Mouse (Mus musculus): ENCODE measurements at regions not wholly inside any gene's neighbourhood (a gene's known extent, or its start where the extent isn't known, plus 50 kb on each side); places are given as distances from the start of the nearest gene placed in this dataset.

GRCm38 (mm10) chr9:51518376-51518775, 189.7 kb upstream of the 1810046K07Rik start:
- no peak for DNase-seq (ENCODE audit: low spot score)

- no peak for DNase-seq (ENCODE audit: low spot score)
Measured at GRCm38 (mm10) chr9:51523471-51523870, 194.8 kb upstream of the 1810046K07Rik start.

- no peak for DNase-seq (ENCODE audit: low spot score)
Measured at GRCm38 (mm10) chr9:51525906-51526305, 197.2 kb upstream of the 1810046K07Rik start.

- DNase-seq (ENCODE audit: low spot score) = no peak
Measured at GRCm38 (mm10) chr9:51538894-51539293, 210.2 kb upstream of the 1810046K07Rik start.

- DNase-seq (ENCODE audit: low spot score) = no peak
Measured at GRCm38 (mm10) chr9:51541940-51542339, 213.2 kb upstream of the 1810046K07Rik start.

GRCm38 (mm10) chr9:51572040-51572439, 193.1 kb upstream of the Arhgap20 start:
- no peak for DNase-seq (ENCODE audit: low spot score)

- no peak for DNase-seq (ENCODE audit: low spot score)
Measured at GRCm38 (mm10) chr9:51581601-51582000, 183.5 kb upstream of the Arhgap20 start.

- no peak for DNase-seq (ENCODE audit: low spot score)
Measured at GRCm38 (mm10) chr9:51593707-51594106, 171.4 kb upstream of the Arhgap20 start.

GRCm38 (mm10) chr9:51598706-51599105, 166.4 kb upstream of the Arhgap20 start:
- no peak for DNase-seq (ENCODE audit: low spot score)

- no peak for DNase-seq (ENCODE audit: low spot score)
Measured at GRCm38 (mm10) chr9:51608158-51608557, 157.0 kb upstream of the Arhgap20 start.

- no peak for DNase-seq (ENCODE audit: low spot score)
Measured at GRCm38 (mm10) chr9:51608697-51609456, 156.3 kb upstream of the Arhgap20 start.

- DNase-seq (ENCODE audit: low spot score) = no peak
Measured at GRCm38 (mm10) chr9:51626156-51626555, 139.0 kb upstream of the Arhgap20 start.

- no peak for DNase-seq (ENCODE audit: low spot score)
Measured at GRCm38 (mm10) chr9:51636097-51636496, 129.0 kb upstream of the Arhgap20 start.

- DNase-seq (ENCODE audit: low spot score) = no peak
Measured at GRCm38 (mm10) chr9:51636559-51637127, 128.5 kb upstream of the Arhgap20 start.

GRCm38 (mm10) chr9:51637131-51637920, 127.8 kb upstream of the Arhgap20 start:
- DNase-seq (ENCODE audit: low spot score) = no peak

- no peak for DNase-seq (ENCODE audit: low spot score)
Measured at GRCm38 (mm10) chr9:51641706-51642105, 123.4 kb upstream of the Arhgap20 start.

- DNase-seq (ENCODE audit: low spot score) = no peak
Measured at GRCm38 (mm10) chr9:51645426-51645825, 119.7 kb upstream of the Arhgap20 start.

GRCm38 (mm10) chr9:51653376-51654292, 111.5 kb upstream of the Arhgap20 start:
- DNase-seq (ENCODE audit: low spot score) = no peak

- DNase-seq (ENCODE audit: low spot score) = no peak
Measured at GRCm38 (mm10) chr9:51654645-51655044, 110.5 kb upstream of the Arhgap20 start.

- DNase-seq (ENCODE audit: low spot score) = no peak
Measured at GRCm38 (mm10) chr9:51657796-51658195, 107.3 kb upstream of the Arhgap20 start.

GRCm38 (mm10) chr9:51660908-51661874, 103.9 kb upstream of the Arhgap20 start:
- DNase-seq (ENCODE audit: low spot score) = no peak
